Mouse (Mus musculus): ENCODE results near the gene Srgap1. TPM values are rescaled to one million over a fixed set of nuclear protein-coding genes. Genes with fewer than 3 reads are reported as not detected.

Srgap1 gene
- total RNA-seq, 2 experiments from 2014 or later: 70.8 to 73.6 TPM

DNA sequence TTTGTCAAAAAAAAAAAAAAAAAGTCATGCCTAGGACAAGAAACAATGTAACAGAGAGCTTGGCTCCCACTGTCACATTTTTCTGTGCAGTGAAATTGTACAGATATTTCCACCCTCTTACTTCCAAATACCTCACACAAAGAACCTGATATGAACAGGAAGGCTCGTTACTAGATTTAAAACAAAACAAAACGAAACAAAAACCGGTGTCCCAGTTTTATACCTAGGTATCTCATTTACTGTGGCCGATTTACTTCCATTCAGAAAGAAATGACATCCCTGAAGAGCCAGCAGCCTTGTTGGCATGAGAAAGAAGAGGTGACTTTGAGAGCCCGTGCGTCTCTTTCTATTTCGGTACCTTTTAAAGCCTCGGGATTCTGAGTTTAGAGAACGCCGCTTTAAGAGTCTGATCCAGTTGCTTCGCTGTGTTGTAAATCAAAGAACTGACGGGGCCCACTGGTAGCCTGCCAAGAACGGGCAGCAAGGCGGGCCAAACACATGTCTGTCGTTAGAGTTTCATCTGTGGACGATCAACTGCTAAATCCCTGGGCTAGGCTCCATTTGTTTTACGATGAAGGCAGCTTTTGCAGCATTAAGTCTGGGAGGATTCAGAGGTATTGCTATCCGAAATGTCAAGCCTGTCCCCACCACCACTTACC is 210.5 kb downstream of the Srgap1 start:
- intact Hi-C loops (cut with DNase I): loop anchor here (5.0 kb wide), 1 partner anchor 211 kb away; the partner anchor contains the start of gene Srgap1
- peak; percentile 80 for DNase-seq

DNA sequence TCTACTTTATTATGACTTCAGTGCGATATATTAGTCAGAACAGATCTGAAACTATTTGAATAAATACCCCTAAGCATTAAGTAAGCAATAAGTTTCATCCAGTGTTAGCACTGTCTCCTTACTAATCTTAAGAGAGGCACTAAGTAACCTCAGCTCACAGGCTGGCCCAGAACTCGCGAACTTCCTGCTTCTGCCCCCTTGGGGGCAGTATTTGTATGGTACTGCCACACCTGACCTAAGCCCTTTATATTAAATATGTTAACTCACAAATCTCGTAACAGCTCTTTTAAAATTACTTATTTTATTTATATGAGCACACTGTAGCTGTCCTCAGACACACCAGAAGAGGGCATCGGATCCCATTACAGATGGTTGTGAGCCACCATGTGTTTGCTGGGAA is 213.7 kb downstream of the Srgap1 start:
- intact Hi-C loops (cut with DNase I): no loop called here
- DNase-seq: no peak

DNA sequence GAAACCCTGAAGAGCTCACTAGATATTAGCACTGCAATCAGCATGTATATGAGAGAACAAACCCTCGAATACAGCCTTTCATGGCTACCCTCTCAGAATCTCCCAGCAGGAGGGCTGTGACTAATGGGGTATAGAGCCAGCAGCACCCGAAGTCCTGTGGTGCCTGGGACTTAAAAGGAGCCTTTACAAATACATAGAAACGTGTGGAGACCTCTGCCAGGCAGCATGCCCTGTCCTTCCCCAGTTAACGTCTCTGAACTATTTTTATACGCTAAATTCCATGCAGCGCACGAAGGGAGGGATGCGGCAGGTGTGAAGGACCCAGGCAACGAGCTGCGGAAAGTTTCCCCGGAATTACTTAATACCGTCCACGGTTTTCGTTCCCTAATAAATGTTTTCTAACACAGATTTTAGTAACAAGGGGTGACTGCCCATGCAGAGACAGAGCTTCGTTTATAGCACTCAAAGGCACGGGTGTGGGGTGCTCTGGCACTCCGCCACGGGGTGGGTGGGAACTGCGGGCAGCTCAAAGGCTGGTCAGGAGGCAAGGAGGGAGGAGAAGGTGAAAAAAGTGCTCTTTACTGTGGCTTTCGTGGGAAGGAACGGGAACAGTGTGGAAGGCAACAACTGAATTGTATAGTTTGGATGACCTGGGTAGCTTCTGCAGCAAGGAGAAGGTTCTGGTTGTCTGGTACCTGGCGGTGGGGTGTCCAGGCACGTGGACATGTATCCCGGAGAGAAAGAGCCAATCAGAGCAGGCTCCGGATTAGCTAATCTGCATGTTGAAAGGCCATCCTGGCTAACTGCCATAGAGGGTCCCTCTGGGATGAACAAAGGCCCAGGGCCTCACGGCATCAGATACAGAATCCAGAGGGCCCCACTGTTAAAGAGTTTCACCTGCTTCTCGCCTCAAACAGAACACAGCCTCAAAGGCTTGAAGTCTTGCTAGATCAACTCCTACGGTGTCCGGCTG is 216.5 kb downstream of the Srgap1 start:
- intact Hi-C loops (cut with DNase I): no loop called here
- peak; percentile 30 for DNase-seq

DNA sequence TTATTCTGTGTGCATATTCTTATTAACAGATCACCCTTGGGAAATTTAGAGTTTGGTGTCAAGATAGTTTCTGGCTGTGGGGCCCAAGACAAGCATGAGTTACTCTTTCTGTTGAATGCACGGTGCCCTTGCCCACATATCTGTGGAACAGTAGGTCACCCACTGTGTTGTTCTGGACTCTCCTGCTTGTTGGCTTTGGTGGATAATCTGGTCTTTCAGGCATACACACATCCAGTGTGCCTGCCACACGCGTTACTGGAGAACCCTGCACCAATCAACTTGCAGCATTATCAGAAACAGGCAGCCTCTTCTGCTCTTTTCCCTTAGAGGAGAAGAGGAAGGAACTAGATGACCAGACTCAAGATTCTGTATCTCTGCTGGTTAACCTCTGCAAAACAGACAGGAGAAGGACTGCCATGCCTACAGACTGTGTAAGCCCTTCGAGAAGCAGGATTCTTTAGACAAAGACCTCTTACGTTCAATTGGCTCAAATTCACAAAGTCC is 217.3 kb downstream of the Srgap1 start:
- DNase-seq: no peak
- intact Hi-C loops (cut with DNase I): no loop called here

DNA sequence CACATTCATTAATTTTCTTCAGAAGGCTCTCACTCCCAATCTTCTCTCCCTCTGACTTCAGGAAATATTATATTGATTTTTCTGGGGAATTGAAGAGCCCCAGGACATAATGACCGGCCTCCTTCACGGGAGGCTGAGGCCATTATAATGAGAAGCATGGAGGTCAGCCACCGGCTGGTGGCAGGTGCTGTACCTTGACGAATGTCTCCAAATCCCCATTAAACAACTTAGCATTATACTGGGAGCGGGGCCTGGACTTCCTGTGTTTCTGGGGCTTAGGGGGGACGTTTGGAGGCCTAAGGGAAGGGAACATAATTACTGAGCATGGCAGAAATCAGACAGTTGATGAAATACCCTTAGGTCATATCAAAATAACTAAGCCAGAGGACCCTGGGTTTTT is 218.1 kb downstream of the Srgap1 start:
- intact Hi-C loops (cut with DNase I): no loop called here

DNA sequence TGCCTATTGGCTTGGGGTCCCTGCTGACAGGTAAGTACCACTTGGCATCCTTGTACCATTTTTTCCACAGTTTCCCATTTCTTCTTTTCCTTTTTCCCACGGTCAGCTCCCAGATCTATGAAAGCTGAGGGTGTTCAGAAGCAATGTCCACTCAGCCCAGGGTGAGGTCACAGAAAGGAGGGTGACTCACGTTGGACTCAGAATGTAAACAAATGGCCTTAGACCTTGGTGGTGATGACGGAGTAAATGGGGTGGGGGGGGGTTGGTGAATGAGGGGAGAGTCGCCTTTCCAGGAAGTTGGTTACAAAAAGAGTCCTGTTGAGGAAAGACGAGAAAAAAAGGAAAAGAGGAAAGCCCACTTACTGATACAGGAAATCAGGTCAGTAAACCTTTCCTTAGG is 224.4 kb downstream of the Srgap1 start:
- no peak for DNase-seq
- intact Hi-C loops (cut with DNase I): no loop called here

More for the DNA sequence above, 218.1 kb downstream of the Srgap1 start:
- no peak for DNase-seq

DNA sequence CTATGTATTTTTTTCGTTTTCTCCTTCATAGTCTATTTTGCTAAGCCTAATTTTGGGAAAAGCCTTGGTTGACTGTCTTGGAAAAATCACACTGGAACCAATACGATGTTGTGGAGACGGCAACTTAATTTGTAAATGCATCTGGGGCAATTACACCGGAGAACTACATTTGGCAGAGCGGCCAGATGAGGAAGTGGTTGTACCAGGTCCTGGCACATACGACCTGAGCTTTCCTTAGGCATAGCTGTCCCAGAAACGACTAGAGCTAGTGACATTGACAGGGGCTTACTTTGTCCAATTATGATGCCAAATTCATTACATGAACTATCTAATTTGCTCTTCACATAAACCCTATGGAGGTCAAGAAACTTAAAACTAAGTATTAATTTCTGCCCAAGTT is 226.3 kb downstream of the Srgap1 start:
- intact Hi-C loops (cut with DNase I): no loop called here
- DNase-seq: no peak

DNA sequence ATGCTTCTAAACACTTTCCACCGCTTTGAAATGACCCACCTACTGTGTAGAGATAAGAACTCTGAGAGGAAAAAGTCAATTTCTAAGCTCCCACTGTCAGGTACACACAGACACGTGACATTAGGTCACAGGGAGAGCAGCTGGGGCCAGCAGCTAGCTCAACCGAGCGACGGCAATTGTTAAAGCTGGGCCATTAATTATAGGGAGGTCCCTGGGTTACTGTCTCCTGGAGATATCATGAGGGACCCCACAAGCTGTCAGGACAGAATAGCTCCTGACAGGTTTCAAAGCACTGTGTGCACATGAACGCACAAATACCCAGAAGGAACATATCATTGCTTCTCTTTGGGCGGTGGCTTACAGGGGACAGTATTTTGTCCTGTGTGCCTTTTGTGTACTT is 229.1 kb downstream of the Srgap1 start:
- no peak for DNase-seq
- intact Hi-C loops (cut with DNase I): no loop called here

DNA sequence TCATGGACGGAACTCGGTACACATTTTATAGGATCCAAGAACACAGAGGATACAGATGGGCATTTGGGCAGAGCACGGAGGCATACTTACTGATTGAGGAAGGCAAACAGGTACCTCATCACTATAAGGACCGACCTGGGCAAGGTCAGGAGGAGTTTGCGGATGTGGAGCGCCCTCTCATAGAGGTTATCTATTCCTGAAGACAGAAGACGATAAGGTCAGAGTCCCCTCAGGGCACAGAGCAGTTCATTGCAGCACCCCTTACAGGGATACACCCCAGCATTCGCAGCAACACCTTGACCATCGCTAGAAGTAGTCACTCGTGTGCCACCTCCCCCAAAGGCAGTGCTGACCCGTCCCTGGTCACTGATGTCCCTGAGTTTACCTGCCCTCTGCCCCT is 239.3 kb downstream of the Srgap1 start:
- intact Hi-C loops (cut with DNase I): no loop called here
- no peak for DNase-seq

DNA sequence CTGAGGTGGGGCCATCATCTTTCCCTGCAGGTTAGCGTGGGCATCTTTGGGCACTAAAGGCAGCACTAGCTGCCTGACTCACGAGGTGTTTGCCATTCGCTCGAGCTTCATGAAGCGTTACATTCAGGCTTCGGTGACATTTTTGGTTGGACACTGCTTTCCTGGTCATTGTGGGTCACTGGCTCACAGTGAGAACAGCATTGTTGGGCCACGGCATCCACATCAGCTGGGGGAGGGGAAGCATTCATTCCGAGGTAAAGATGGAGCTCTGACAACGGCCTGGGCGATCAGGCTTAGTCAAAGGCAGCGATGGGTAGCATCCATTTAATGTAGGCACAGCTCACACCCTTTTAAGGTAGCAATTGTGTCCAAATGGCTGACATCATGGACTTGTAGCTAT is 240.3 kb downstream of the Srgap1 start:
- DNase-seq: no peak
- intact Hi-C loops (cut with DNase I): no loop called here

DNA sequence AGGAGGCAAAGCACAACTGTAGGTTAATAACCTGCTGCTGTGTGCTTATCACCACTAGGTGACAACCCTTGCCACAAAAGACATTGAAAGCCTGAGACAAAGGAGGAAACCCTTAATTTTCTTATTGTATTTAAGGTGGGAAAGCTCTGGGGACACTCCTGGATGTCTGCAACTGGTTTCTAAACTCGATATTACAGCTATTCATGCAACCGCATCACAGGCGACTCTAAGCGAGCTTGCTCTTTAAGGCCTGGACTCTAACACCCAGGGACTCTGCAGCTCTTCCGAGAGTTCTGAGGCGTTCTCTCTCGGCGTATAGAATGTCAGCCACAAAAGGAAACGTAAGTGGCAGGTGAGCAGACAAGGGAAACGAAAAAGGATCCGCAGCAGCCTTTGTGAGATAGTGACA is 241.2 kb downstream of the Srgap1 start:
- intact Hi-C loops (cut with DNase I): no loop called here
- no peak for DNase-seq

DNA sequence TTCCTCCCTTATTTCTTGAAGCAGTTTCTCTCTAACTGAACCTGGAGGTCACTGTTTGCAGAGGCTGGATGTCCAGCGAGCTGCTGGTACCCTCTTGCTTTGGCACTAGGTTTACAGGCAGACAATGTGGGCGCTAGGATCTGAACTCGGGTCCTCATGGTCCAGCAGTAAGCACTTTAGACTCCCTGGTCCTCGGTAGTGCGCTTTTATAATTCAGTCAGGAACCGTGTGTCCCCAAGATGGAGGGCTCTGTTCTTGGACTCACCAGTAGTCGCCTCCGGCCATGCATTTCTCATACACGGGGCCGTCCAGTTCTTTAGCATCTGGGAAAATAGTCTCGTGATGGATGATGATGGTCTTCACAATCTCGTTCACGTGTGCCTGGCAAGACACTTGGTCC is 242.6 kb downstream of the Srgap1 start:
- intact Hi-C loops (cut with DNase I): no loop called here
- no peak for DNase-seq

DNA sequence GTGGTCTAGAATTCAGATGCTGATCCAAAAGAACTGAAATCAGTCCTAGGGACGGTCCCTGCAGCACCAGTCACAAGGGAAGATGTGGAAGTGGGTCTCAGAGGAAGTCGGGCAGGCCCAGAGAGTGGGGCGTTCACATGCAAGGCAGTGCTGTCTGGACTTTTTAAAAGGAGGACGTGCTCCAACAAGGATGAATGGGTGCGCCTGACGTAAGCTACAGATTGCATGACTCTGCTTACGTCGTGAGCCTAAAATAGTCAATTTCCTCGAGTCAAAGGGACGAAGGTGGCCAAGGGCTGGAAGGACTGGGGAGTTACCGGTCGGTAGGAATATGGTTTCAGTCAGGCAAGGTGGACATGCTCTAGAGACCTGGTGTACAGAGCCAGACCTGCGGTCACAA is 247.1 kb downstream of the Srgap1 start:
- no peak for DNase-seq
- intact Hi-C loops (cut with DNase I): no loop called here

DNA sequence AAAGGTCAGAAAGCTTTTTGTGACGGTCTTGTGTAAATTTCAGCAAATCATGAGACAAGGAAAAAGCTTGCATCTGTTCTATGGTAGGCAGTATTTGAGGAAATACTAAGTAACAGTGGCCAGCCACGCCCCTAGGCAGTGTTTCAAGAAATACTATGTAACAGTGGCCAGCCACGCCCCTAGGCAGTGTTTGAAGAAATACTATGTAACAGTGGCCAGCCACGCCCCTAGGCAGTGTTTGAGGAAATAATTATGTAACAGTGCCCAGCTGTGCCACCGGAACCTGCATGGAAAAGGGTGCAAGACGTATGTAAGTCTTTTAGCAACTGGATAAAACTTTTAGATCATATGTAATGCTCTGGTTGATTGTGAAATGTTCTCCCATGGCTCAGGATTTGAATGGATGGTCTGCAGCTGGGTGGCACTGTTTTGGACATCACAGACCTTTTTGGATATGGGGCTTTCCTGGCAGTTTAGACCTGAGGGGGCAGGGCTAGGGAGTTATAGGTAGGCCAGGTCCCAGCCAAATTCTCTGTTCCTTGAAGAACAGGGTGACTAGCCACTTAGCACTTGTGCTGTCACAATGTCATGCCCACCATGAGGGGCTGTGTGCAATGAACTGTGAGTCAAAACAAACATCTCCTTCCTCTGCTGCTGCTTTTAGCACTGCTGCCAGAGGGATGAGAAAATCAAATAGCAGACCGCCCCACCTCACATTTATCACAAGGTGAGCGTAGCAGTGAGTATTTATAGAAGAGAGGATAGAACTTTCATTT is 250.9 kb downstream of the Srgap1 start:
- intact Hi-C loops (cut with DNase I): no loop called here
- no peak for DNase-seq

DNA sequence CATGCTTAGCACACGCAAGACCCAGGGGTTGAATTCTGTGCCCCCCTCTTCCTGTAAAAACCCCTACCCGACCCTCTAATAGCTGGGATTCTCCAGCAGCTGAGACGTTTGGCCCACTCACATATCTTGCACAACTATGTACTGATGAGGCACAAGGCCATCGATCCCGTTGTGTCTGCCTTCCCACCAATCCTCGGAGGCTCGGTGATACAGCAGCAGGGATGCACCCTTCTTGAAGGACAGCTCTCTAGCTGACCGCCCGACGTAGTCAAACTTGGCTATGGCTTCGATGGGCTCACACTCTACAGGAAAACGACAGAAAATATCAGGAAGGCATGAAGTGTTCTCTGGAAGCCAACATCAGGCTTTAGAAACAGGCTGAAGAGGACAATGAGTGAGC is 252.6 kb downstream of the Srgap1 start:
- no peak for DNase-seq
- intact Hi-C loops (cut with DNase I): no loop called here

DNA sequence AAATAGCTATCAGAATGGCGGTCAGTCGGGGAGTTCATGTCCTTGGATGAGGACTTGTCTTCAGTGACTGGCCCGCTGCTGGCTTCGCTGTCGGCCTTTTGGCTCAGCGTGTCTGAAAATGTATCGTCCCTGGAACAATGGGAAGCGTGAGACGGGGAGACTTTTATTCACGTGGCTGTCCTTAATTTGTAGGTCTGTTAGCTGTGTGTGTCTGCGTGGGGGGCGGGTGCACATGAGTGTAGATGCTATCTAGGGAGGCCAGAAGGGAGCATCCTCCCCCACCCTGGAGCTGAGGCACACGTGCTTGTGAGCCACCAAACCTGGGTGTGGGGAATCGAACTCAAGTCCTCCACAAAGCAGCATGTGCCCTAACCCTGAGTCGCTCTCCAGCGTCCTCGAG is 254.5 kb downstream of the Srgap1 start:
- intact Hi-C loops (cut with DNase I): no loop called here

DNA sequence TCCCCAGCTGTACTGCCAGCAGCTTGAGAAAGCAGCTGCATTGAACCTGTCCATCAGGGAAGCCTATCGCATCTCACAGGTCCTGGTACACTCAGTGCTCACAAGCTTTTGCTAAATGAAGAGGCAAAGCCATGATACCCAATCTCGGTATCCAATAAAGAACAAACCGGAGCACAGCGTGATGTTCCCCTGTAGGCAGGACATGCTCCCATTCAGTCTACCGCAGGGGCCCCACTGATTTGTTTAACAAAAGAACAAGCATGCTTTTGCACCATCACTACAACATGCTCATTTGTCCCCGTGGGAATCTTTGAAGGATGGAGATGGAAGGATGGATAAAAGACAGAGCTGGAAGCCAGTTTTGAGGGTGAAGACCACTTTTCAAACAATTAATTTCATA is 257.0 kb downstream of the Srgap1 start:
- intact Hi-C loops (cut with DNase I): no loop called here

More for the DNA sequence above, 254.5 kb downstream of the Srgap1 start:
- DNase-seq: no peak

DNA sequence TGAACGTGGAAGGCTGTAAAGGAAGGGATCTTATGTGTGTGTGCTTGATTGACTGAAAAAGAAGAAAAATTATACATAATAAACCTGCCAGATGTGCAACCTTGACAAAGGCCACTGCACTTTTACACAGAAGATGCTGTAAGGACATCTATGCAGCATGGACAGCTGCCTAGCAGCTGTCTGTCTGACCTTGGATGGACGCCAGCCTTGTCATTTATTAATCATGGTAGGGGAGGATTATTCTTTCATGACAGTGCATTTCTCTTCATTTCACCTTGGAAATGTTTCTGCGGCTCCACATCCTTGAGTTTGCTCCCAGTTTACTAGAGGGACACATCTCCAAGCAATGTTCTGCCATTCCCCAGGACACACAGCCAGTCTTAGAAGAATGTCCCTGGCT is 258.6 kb downstream of the Srgap1 start:
- intact Hi-C loops (cut with DNase I): no loop called here
- DNase-seq: no peak

More for the DNA sequence above, 257.0 kb downstream of the Srgap1 start:
- DNase-seq: no peak

DNA sequence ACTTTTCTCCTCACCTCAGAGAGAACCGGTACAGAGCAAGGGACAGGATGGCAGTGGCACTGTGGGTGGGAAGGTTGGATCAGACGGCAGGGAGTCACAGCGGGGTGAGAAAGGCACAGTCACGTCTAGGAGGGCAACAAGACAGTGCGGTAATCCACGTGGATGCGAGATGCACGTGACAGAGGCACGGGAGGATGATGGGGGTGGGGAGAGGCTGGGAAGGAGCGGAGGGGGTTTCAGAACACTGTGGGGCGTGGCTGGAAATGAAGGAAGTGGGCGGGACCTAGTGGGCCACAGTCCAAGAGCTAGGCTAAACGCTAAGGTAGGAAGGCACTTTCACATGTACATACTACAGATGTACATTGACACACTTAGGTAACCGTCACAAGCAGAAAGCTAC is 266.0 kb downstream of the Srgap1 start:
- no peak for DNase-seq
- intact Hi-C loops (cut with DNase I): no loop called here

DNA sequence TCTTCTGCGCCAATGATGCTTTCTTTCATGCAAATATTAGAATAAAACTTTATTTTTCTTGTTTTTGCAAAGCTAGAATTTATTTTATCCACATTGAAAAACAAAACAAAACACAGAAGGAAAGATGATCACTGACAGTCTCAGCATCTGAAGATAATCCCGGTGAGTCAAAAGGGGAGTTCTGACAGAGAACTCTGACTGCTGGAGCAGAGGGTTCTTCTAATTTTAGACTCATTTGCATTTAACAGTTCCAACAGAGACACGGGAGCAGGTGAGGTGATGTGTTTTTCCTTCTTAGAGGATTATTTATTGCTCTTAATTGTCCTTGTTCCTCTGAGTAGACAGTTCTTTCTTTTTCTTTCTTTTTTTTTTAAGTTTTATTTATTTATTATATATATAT is 271.1 kb downstream of the Srgap1 start:
- intact Hi-C loops (cut with DNase I): no loop called here
- no peak for DNase-seq

DNA sequence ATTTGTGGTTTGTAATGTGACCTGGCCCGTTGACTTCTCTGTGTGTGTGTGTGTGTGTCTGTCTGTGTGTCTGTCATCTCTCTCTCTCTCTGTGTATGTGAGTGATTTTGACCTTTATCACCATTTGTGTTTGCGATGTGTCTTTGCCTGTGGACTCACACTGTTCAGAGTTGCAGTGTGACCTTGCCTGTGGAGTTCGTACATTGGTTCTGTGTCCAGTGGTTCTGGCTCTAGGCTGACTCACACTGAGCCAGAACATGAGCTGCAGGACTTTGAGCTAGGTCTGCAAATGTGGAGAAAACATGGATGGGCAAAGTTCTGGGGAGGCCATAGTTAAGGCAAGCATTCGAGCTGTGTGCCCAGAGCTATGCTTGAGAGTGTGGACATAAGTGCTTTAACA is 273.3 kb downstream of the Srgap1 start:
- intact Hi-C loops (cut with DNase I): no loop called here
- DNase-seq: no peak
